Comparison of ENCODE assay signal across 13 mouse cellular contexts in genomic region chr4:154081021-154081420, GRCm38 (mm10). TPM values are rescaled to one million over a fixed set of nuclear protein-coding genes. Genes with fewer than 3 reads are reported as not detected.
A peak's percentile ranks its signal among the peaks of the same experiment; 100 is the strongest.
DNase-seq lines count a peak whose midpoint lies in the region; ATAC-seq lines count a peak whose summit lies in the region.
"Had no signal": no experiment of that assay in that cellular context is flagged by ENCODE, and none has a peak within 500 bp of the region (broad histone marks: within the 10 kb centered on the region; RNA-seq: fewer than 3 reads in every experiment).

No protein-coding gene starts in this region.

- no peaks in the 10 kb centered on the region for H3K9me3 ChIP-seq in hindbrain, embryonic 16.5 days (ENCODE audit: control insufficient read depth, low read length)
- H3K9me3 ChIP-seq in limb, embryonic 13.5 days = 0 out of 2 replicates have a peak, but pooled peaks cover 4% of the 10 kb centered on the region
- H3K9me3 ChIP-seq: midbrain, embryonic 12.5 days had no signal

- intact Hi-C loops in gastrocnemius, postnatal 14 days (cut with DNase I; ENCODE audit: low total_unique reads) = no loop called here

- no peak overlapping the region for H3K27ac ChIP-seq in hindbrain, embryonic 16.5 days (ENCODE audit: low read depth, low read length)
- H3K27ac ChIP-seq in limb, embryonic 13.5 days = no peak overlapping the region
- H3K27ac ChIP-seq: midbrain, embryonic 12.5 days had no signal

- WGBS in hindbrain, embryonic 16.5 days = 3% methylated on average over 13 of the region's 13 CpGs
- WGBS in limb, embryonic 13.5 days = 3% methylated on average over 13 of the region's 13 CpGs

- peak overlapping the region; percentile 53 for H3K9ac ChIP-seq in hindbrain, embryonic 16.5 days (ENCODE audit: low read depth, low read length)
- peak overlapping the region; percentile 43 for H3K9ac ChIP-seq in limb, embryonic 13.5 days
- H3K9ac ChIP-seq: midbrain, embryonic 12.5 days had no signal

- DNase-seq in cerebellum, postnatal 4 days (ENCODE audit: low spot score in 2 of 2) = no peak
- peak; percentile 35 for DNase-seq in cerebellum, adult 11 months
- DNase-seq in retina, postnatal 1 day = no peak
- DNase-seq in layer of hippocampus, adult 11-12 months (ENCODE audit: low spot score) = no peak
- DNase-seq in gastrocnemius, postnatal 14 days = no peak
- DNase-seq: layer of hippocampus, adult 9-11 months; right cerebral cortex, adult 18-20 months; thymus, postnatal 4 days had no signal

- H3K36me3 ChIP-seq in hindbrain, embryonic 16.5 days (ENCODE audit: control insufficient read depth, insufficient read depth, low read length) = no peaks in the 10 kb centered on the region
- no peaks in the 10 kb centered on the region for H3K36me3 ChIP-seq in limb, embryonic 13.5 days
- H3K36me3 ChIP-seq: midbrain, embryonic 12.5 days had no signal

- peak overlapping the region; percentile 18; the same call in 1 of the 2 replicates for H3K4me3 ChIP-seq in hindbrain, embryonic 16.5 days (ENCODE audit: low read length)
- H3K4me3 ChIP-seq in limb, embryonic 13.5 days = peak overlapping the region; percentile 31
- H3K4me3 ChIP-seq: midbrain, embryonic 12.5 days had no signal

- H3K4me2 ChIP-seq in hindbrain, embryonic 16.5 days (ENCODE audit: low read length) = peak overlapping the region; percentile 45
- H3K4me2 ChIP-seq in limb, embryonic 13.5 days (replicated peaks) = peak overlapping the region; percentile 48
- H3K4me2 ChIP-seq: midbrain, embryonic 12.5 days had no signal

- H3K4me1 ChIP-seq in hindbrain, embryonic 16.5 days (ENCODE audit: control insufficient read depth, insufficient read depth, low read depth, low read length) = no peaks in the 10 kb centered on the region; the same call in 1 of the 2 replicates
- no peaks in the 10 kb centered on the region; the same call in 1 of the 2 replicates for H3K4me1 ChIP-seq in limb, embryonic 13.5 days
- H3K4me1 ChIP-seq: midbrain, embryonic 12.5 days had no signal

- H3K27me3 ChIP-seq in hindbrain, embryonic 16.5 days (replicated peaks; ENCODE audit: control insufficient read depth, insufficient read depth, low read length) = peaks cover 29% of the 10 kb centered on the region
- H3K27me3 ChIP-seq in limb, embryonic 13.5 days = peaks cover 86% of the 10 kb centered on the region

- ATAC-seq in cerebellum, adult (ENCODE audit: insufficient number of reproducible peaks, low FRiP score, low TSS enrichment) = peak; percentile 58; the same call in 1 of the 2 replicates
- ATAC-seq in hindbrain, embryonic 16.5 days = no peak
- no peak for ATAC-seq in limb, embryonic 13.5 days (ENCODE audit: low FRiP score, low read depth)

RNA-seq across cellular contexts. Expression of gene Ccdc27, which starts 38.5 kb away (rescaled TPM):
- polyA plus RNA-seq in hindbrain, embryonic 16.5 days (2015; fragmentation: Nextera tagmentation; extraction: Ambion mirVana) = not detected in 2 replicates
- polyA plus RNA-seq in limb, embryonic 13.5 days (2015; fragmentation: Nextera tagmentation; extraction: Ambion mirVana) = not detected in 2 replicates
- not detected for total RNA-seq in gastrocnemius, postnatal 14 days (2021)
- total RNA-seq: gastrocnemius, adult 8-10 months had no signal
- polyA plus RNA-seq: midbrain, embryonic 12.5 days had no signal

RNA-seq across cellular contexts. Expression of gene Smim1, which starts 55.0 kb away (rescaled TPM):
- 13.9 and 14.9 TPM in 2 replicates for polyA plus RNA-seq in hindbrain, embryonic 16.5 days (2015; fragmentation: Nextera tagmentation; extraction: Ambion mirVana)
- 11.8 and 12.6 TPM in 2 replicates for polyA plus RNA-seq in limb, embryonic 13.5 days (2015; fragmentation: Nextera tagmentation; extraction: Ambion mirVana)
- total RNA-seq in gastrocnemius, postnatal 14 days (2021) = 1 to 10 TPM; 4.0 to 6.3 TPM

RNA-seq across cellular contexts. Expression of gene Trp73, which starts 59.0 kb away (rescaled TPM):
- 0.84 and 1.3 TPM in 2 replicates for polyA plus RNA-seq in hindbrain, embryonic 16.5 days (2015; fragmentation: Nextera tagmentation; extraction: Ambion mirVana)
- polyA plus RNA-seq in limb, embryonic 13.5 days (2015; fragmentation: Nextera tagmentation; extraction: Ambion mirVana) = 1.6 and 1.7 TPM in 2 replicates
- total RNA-seq in gastrocnemius, postnatal 14 days (2021) = under 1 TPM in 1 of 2 experiments, not detected in 1; 0.10 TPM
- total RNA-seq: gastrocnemius, adult 8-10 months had no signal
